Mouse (Mus musculus) kidney, postnatal 0 days (tissue): ENCODE data around the gene Slc45a1. TPM values are rescaled to one million over a fixed set of nuclear protein-coding genes. Genes with fewer than 3 reads are reported as not detected.

Source experiments
- ATAC-seq: fragments of 200-750 bp; cut with Nextera tagmentation; replicated peaks from 2 replicates; pipeline ENCODE4 v1.8.0; 2017; ENCODE audit warnings: low read depth, moderate number of reproducible peaks, moderate TSS enrichment, moderate library complexity; ENCODE audit not compliant: low FRiP score
- DNase-seq: peaks from one replicate; pipeline ENCODE4 v3.0.0-alpha.2; 2016; ENCODE audit warnings: low spot score
- H3K27ac ChIP-seq: fragments of 300-500 bp; sonication (generic); 2 replicates; pipeline ENCODE4 v1.5.1; 2014; ENCODE audit warnings: mild to moderate bottlenecking
- H3K27me3 ChIP-seq: fragments of 300-500 bp; sonication (generic); 2 replicates; pipeline ENCODE4 v1.6.1; 2014; ENCODE audit warnings: low read length, mixed read lengths; ENCODE audit not compliant: insufficient read depth
- H3K36me3 ChIP-seq: fragments of 300-500 bp; sonication (generic); 2 replicates; pipeline ENCODE4 v1.6.1; 2014; ENCODE audit warnings: low read length, mixed read lengths; ENCODE audit not compliant: insufficient read depth
- H3K4me1 ChIP-seq: fragments of 300-500 bp; sonication (generic); replicated peaks from 2 replicates; pipeline ENCODE4 v1.6.1; 2014; ENCODE audit warnings: antibody characterized with exemption, low read length, mixed read lengths; ENCODE audit not compliant: insufficient read depth
- H3K4me2 ChIP-seq: fragments of 300-500 bp; sonication (generic); 2 replicates; pipeline ENCODE4 v1.6.1; 2014; ENCODE audit warnings: mild to moderate bottlenecking, low read length, moderate library complexity, mixed read lengths
- H3K4me3 ChIP-seq: fragments of 300-500 bp; sonication (generic); replicated peaks from 2 replicates; pipeline ENCODE4 v1.5.1; 2014; ENCODE audit warnings: low read depth, low read length
- H3K9ac ChIP-seq: fragments of 300-500 bp; sonication (generic); 2 replicates; pipeline ENCODE4 v1.6.1; 2014; ENCODE audit warnings: low read depth, low read length
- H3K9me3 ChIP-seq: fragments of 300-500 bp; sonication (generic); replicated peaks from 2 replicates; pipeline ENCODE4 v1.6.1; 2016; ENCODE audit warnings: low read length, inconsistent platforms, mixed read lengths
- CTCF ChIP-seq: IDR thresholded peaks from 2 replicates; pipeline ENCODE4 v1.5.1; 2016; ENCODE audit warnings: antibody characterized with exemption, low read depth, mild to moderate bottlenecking, moderate library complexity
- WGBS: fragments of 180-500 bp; shearing (Covaris S2); extraction: QIAGEN DNeasy Blood & Tissue Kit; methylation state at CpG from one replicate; pipeline ENCODE4 v1.1.7; 2014; 5-methylcytosine and 5-hydroxymethylcytosine counted together
- polyA plus RNA-seq: library from polyadenylated mRNA; unstranded; fragments of >200 nt; fragmentation: Nextera tagmentation; extraction: Ambion mirVana; gene quantifications from 2 replicates; pipeline ENCODE4 v1.2.1, GENCODE M21; 2015

The Slc45a1 gene
- polyA plus RNA-seq: 0.04 TPM in 2 replicates

DNA sequence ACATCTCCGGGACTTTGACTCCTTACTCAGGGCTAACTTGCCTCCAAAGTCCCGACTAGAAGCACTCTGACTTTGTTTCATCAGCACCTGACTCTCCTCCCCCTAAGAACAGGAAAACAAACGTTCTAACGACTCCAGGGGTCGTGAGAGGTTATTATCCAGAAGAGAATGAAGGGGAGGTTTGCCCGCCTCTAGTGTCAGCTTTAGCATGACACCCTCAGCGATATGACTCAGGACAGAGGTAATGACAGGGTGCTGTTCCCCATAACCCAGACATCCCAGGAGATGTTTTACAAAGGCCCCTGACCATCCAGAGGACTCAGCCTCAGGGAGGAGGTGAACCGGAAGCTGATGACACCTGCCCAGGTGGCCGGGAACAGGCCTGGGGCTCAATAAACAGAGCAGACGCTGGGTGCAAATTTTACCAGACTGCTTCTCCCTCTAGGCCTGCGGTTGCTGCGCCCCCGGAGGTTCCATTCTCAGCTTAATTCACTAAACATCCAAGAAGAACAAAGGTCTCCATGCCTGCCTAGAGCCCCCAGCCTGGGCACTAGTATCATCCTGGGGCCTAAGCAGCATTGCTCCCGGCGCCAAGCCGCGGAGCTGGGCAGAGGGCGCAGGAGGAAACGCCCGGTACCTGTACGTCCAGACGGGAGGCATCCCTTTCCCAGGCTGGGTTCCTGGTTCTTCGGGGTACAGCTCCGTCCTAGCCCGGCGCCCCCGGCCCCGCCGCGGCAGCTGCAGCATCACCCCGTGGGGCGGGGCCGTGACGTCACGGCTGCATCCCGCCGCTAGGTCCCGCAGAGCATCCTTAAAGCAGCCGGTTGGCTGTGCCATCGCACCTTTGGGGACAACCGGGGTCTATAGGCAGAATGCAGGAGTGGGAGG, at the start of gene Slc45a1:
TSS of gene Slc45a1 (minus strand) at position 785 of the 888 bp plus-strand sequence.
- no peak within 1 kb of the TSS for H3K27ac ChIP-seq
- H3K9me3 ChIP-seq: no peaks in the 10 kb centered on the region
- H3K4me3 ChIP-seq: no peak within 1 kb of the TSS
- H3K27me3 ChIP-seq: 0 out of 2 replicates have a peak, but pooled peaks cover 10% of the 10 kb centered on the region
- DNase-seq: no peak
- 0 out of 2 replicates have a peak within 1 kb of the TSS, but pooled peaks have one; percentile 18 for H3K9ac ChIP-seq
- no peak for TF ChIP-seq CTCF
- no peaks in the 10 kb centered on the region for H3K4me1 ChIP-seq
- peak within 1 kb of the TSS; percentile 38 for H3K4me2 ChIP-seq
- ATAC-seq: no peak
- H3K36me3 ChIP-seq: no peaks in the 10 kb centered on the region
- 8% methylated on average over 41 of the region's 41 CpGs for WGBS

DNA sequence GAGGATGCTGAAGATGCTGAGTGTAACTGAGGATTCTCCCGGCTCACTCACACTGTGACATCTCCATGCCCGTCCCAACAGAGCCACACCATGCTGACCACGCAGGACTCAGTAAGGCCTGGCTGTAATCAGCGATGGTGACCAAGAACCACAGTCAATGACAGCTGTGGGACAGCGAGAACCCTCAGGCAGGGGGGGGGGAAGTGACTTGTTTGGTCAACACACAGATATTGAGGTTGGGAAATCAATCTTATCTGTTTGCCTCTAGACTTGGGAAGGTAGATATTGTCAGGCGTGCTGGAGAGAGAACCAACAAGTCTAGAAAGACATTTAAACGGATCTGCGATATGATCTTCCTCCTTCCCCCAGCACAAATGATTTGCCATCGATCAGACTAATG, 48.9 kb upstream of the Slc45a1 start:
- Histone ChIP-seq H3K4me3 (no peak overlapping the region), H3K9ac (no peak overlapping the region), H3K4me2 (no peak overlapping the region), H3K36me3 (no peaks in the 10 kb centered on the region), H3K27me3 (no peaks in the 10 kb centered on the region), H3K4me1 (no peaks in the 10 kb centered on the region), H3K27ac (no peak overlapping the region), H3K9me3 (no peaks in the 10 kb centered on the region)
- ATAC-seq (no peak), DNase-seq (no peak)
- no peak for TF ChIP-seq CTCF
- WGBS: 97% methylated on average over 9 of the region's 9 CpGs

DNA sequence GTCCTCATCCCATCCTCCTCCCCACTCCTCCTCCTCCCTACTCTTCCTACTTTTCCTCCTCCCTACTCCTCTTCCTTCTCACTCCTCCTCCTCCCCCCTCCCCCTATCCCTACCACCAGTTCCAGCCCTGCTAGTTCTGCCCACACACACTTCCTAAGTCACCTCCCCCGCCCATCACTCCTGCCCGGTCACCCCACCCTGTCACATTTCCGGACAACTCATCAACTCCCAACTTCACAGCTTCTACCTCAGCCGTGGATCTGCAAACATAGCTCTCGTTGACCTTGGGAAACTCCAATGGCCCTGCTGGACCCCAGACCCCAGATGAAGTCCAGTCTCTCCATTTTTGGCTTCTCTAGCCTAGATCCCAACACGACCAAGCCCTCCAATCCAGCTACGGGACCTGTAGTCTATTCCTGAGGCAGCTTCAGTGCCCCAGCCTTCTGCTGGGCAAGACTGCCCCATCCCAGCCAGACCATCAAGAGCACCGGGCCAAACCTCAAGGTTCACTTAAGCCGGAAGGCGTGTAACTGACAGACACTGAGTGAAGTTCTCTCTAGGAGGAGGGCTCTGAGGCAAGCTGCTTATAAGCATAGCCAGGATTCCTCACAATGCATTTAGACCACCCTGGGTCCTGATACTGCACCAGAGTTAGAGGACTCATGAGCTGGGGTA, 42.6 kb upstream of the Slc45a1 start:
- Histone ChIP-seq H3K4me1 (no peaks in the 10 kb centered on the region), H3K4me2 (no peak overlapping the region), H3K27ac (no peak overlapping the region), H3K4me3 (no peak overlapping the region), H3K9me3 (no peaks in the 10 kb centered on the region), H3K27me3 (no peaks in the 10 kb centered on the region), H3K9ac (no peak overlapping the region), H3K36me3 (no peaks in the 10 kb centered on the region)
- 47% methylated on average over 10 of the region's 10 CpGs for WGBS
- 0 out of 2 replicates have a peak, but pooled peaks have one; percentile 15 for ATAC-seq
- no peak for TF ChIP-seq CTCF
- DNase-seq: no peak

DNA sequence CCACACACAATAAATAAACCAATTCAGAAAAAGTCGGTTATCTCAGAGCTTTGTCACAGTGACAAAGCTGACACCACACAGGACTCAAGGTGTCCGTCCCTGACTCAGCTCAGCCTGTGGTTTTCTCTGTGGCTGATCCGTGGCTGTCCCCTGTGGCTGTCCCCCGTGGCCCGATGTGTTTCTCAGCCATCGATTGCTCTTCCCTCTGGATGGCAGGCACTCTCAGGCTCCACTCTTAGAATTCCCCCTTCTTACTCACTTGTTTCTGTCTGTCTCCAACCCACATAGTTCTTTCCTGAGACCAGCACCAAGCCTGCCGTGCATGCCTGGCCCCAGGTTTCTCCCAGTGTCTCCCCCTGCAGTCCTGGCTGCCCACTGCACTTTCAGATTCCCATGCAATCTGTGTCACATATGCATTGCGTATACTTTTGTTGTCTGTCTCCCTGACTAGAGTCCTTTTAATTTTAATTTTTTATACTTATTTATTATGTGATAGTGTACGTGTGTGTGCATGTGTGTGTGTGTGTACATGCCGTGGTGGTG, 41.0 kb upstream of the Slc45a1 start:
- DNase-seq (no peak), ATAC-seq (no peak)
- peak; percentile 44; the same call in 1 of the 2 replicates for TF ChIP-seq CTCF
- H3K4me2 ChIP-seq: no peak overlapping the region
- WGBS: 84% methylated on average over 10 of the region's 10 CpGs
- no peaks in the 10 kb centered on the region for H3K9me3 ChIP-seq
- no peaks in the 10 kb centered on the region for H3K4me1 ChIP-seq
- no peak overlapping the region for H3K27ac ChIP-seq
- H3K27me3 ChIP-seq: no peaks in the 10 kb centered on the region
- no peak overlapping the region for H3K9ac ChIP-seq
- no peak overlapping the region for H3K4me3 ChIP-seq
- H3K36me3 ChIP-seq: no peaks in the 10 kb centered on the region

DNA sequence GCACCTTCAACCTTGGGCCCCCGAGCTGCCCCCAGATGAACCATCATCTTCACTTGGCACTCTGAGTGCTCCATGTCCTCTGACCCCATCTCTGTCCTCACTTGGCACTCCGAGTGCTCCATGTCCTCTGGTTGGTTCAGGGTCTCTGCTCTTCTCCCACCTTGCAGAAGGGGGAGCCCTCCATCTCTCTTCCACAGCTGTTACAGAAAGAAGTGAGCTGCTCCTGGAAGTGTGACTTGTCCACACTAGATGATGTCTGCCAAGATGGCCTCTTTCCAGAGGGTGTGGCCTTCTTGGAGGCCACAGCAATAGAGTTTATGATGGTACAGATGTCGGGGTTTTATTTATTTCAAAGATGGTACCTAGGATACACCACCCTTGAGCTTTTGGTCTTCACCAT, 38.8 kb upstream of the Slc45a1 start:
- no peak overlapping the region for H3K4me3 ChIP-seq
- H3K27ac ChIP-seq: no peak overlapping the region
- no peaks in the 10 kb centered on the region for H3K27me3 ChIP-seq
- H3K9me3 ChIP-seq: no peaks in the 10 kb centered on the region
- peaks cover 2% of the 10 kb centered on the region; the same call in 1 of the 2 replicates for H3K4me1 ChIP-seq
- peak; percentile 66 for TF ChIP-seq CTCF
- no peak for ATAC-seq
- no peaks in the 10 kb centered on the region for H3K36me3 ChIP-seq
- no peak overlapping the region for H3K9ac ChIP-seq
- no peak overlapping the region for H3K4me2 ChIP-seq
- WGBS: 82% methylated on average over 3 of the region's 3 CpGs
- peak; percentile 65 for DNase-seq

DNA sequence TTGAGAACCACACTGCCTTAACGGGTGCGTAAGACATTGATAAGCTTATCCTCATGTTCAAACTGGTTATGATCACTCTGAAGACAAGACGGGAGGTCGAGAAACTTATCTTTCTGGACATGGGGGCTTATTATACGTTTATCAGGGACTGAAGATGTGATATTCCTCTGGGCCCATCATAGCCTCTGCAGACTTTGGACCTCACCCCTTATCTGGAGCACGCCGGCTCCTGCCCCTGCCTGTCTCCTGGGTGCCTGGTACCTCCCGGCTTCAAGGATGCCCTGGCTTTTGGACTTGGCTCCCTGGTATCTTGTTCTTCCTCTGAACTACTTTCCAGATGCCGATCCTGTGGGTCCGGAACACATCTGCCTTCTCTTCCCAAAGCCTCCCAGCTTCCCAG, 37.6 kb upstream of the Slc45a1 start:
- no peak for TF ChIP-seq CTCF

More for the DNA sequence above, 37.6 kb upstream of the Slc45a1 start:
- 92% methylated on average over 10 of the region's 10 CpGs for WGBS
- Histone ChIP-seq H3K4me3 (no peak overlapping the region), H3K27ac (no peak overlapping the region), H3K36me3 (no peaks in the 10 kb centered on the region), H3K27me3 (no peaks in the 10 kb centered on the region), H3K4me2 (no peak overlapping the region), H3K9me3 (no peaks in the 10 kb centered on the region), H3K9ac (no peak overlapping the region), H3K4me1 (peaks cover 3% of the 10 kb centered on the region; the same call in 1 of the 2 replicates)
- no peak for ATAC-seq
- DNase-seq: no peak
